Mouse (Mus musculus) liver, postnatal 0 days (tissue): ENCODE data around the gene Cxcl12.

ENCODE experiments used
- CTCF ChIP-seq: sonication (generic); IDR thresholded peaks from 2 replicates; pipeline ENCODE4 v1.5.1; 2016; ENCODE audit warnings: antibody characterized with exemption, low read depth
- EP300 ChIP-seq: IDR thresholded peaks from 2 replicates; pipeline ENCODE4 v1.6.1; 2016; ENCODE audit warnings: antibody characterized with exemption, low read depth, mild to moderate bottlenecking

DNA sequence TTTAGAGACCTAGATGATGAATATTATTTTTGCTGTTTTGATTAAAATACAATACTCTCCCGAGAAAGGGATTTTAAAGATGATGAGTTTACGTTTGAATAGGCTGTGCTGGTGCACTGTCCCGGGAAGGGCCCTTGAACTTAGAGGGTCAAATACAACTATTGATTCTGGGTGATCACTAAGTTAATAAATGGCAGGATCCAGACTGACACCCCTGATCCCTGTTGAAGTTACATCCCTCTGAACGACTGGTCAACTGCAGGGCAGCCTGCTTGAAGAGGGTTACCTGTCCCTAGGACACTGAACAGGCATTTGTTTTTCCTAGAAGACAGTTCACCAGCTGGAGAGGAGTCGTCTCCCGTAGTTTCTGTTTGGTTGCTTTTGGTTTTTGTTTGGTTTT, 4.0 kb downstream of the Cxcl12 start:
- TF ChIP-seq CTCF (no peak), EP300 (no peak)
